Mouse (Mus musculus) stomach, embryonic 16.5 days (tissue): Measurements from ENCODE around the gene S100a8. TPM values are rescaled to one million over a fixed set of nuclear protein-coding genes. Genes with fewer than 3 reads are reported as not detected.

Experiments
- ATAC-seq: fragments of 200-750 bp; cut with Nextera tagmentation; 2 replicates; pipeline ENCODE4 v1.8.0; 2017; ENCODE audit warnings: moderate number of reproducible peaks, moderate TSS enrichment; ENCODE audit not compliant: insufficient read depth, low FRiP score
- H3K27ac ChIP-seq: fragments of 300-500 bp; sonication (generic); 2 replicates; pipeline ENCODE4 v1.5.1; 2014; ENCODE audit warnings: low read length
- H3K27me3 ChIP-seq: fragments of 300-500 bp; sonication (generic); 2 replicates; pipeline ENCODE4 v1.6.1; 2014; ENCODE audit warnings: low read length, control low read depth, mixed read lengths; ENCODE audit not compliant: control insufficient read depth, insufficient read depth
- H3K36me3 ChIP-seq: fragments of 300-500 bp; sonication (generic); 2 replicates; pipeline ENCODE4 v1.6.1; 2014; ENCODE audit warnings: low read length; ENCODE audit not compliant: control insufficient read depth, insufficient read depth
- H3K4me1 ChIP-seq: fragments of 300-500 bp; sonication (generic); 2 replicates; pipeline ENCODE4 v1.6.1; 2014; ENCODE audit warnings: low read length, control low read depth, mixed read lengths; ENCODE audit not compliant: control insufficient read depth, insufficient read depth
- H3K4me2 ChIP-seq: fragments of 300-500 bp; sonication (generic); 2 replicates; pipeline ENCODE4 v1.6.1; 2014; ENCODE audit warnings: low read depth, low read length, mixed read lengths
- H3K4me3 ChIP-seq: fragments of 300-500 bp; sonication (generic); replicated peaks from 2 replicates; pipeline ENCODE4 v1.5.1; 2014; ENCODE audit warnings: mild to moderate bottlenecking, low read length
- H3K9ac ChIP-seq: fragments of 300-500 bp; sonication (generic); 2 replicates; pipeline ENCODE4 v1.6.1; 2014; ENCODE audit warnings: low read length
- H3K9me3 ChIP-seq: fragments of 300-500 bp; sonication (generic); replicated peaks from 2 replicates; pipeline ENCODE4 v1.6.1; 2016; ENCODE audit warnings: low read length, control low read depth; ENCODE audit not compliant: control insufficient read depth
- WGBS: fragments of 180-500 bp; shearing (Covaris S2); extraction: QIAGEN DNeasy Blood & Tissue Kit; methylation state at CpG from one replicate; pipeline ENCODE4 v1.1.7; 2014; 5-methylcytosine and 5-hydroxymethylcytosine counted together
- polyA plus RNA-seq: library from polyadenylated mRNA; unstranded; fragments of >200 nt; fragmentation: Nextera tagmentation; extraction: Ambion mirVana; gene quantifications from 2 replicates; pipeline ENCODE4 v1.2.1, GENCODE M21; 2015

The S100a8 gene
- 235 and 367 TPM in 2 replicates for polyA plus RNA-seq

DNA sequence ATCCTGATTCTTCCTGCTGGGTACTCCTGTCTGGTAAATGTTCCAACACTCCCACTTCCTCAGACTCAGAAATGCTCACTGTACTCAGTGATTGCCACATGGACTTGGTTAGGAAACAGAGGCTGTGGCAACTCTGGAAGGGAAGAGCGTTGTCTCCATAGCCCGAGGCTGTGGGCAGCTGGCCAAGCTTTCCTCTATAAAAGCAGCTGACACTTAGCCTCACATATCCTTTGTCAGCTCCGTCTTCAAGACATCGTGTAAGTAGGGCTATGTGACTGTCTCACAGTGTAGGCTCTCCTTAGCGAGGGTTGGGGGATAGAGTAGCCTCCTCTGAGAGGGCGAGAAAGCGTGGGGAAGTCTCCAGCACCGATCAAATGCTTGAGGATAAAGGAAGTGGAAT, at the start of gene S100a8:
Gene S100a8, plus strand, starts transcription at position 133 of the 400 bp plus-strand sequence.
- no peak for ATAC-seq
- Histone ChIP-seq H3K4me1 (no peaks in the 10 kb centered on the region), H3K27ac (no peak within 1 kb of the TSS), H3K4me3 (no peak within 1 kb of the TSS), H3K4me2 (no peak within 1 kb of the TSS), H3K27me3 (no peaks in the 10 kb centered on the region), H3K9ac (no peak within 1 kb of the TSS), H3K9me3 (no peaks in the 10 kb centered on the region), H3K36me3 (no peaks in the 10 kb centered on the region)
- WGBS = 60% methylated on average over 8 of the region's 8 CpGs

DNA sequence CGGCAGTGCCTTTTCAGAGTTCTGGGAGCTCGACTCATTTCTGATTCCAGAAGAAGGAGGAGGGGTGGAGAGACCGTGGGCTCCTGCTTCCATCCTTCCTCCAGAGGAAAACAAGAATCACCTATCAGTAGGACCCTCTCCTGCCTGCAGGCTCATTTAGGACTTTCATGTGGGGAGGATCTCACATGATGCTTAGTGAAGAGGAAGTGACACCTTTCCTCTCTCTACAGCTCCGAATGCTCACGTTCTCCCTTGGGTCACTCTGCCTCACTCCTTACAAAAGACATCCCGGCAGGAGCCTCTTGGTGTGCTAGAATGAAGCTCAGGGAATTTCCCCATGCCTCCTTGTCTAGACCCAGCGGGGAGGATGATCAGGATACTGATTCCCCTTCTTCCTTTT, 47.2 kb upstream of the S100a8 start:
- ATAC-seq = no peak
- Histone ChIP-seq H3K9me3 (0 out of 2 replicates have a peak, but pooled peaks cover 3% of the 10 kb centered on the region), H3K4me1 (peaks cover 22% of the 10 kb centered on the region), H3K36me3 (no peaks in the 10 kb centered on the region), H3K4me3 (no peak overlapping the region), H3K27ac (no peak overlapping the region), H3K27me3 (no peaks in the 10 kb centered on the region), H3K9ac (no peak overlapping the region), H3K4me2 (no peak overlapping the region)
- WGBS = 38% methylated on average over 7 of the region's 7 CpGs

- 12% methylated on average over 2 of the region's 2 CpGs for WGBS
- H3K27ac ChIP-seq = peak overlapping the region; percentile 75
Observed at GRCm38 (mm10) chr3:90623435-90624071, 45.2 kb upstream of the S100a8 start.

GRCm38 (mm10) chr3:90625496-90625895, 43.3 kb upstream of the S100a8 start:
- 70% methylated on average over 5 of the region's 5 CpGs for WGBS
- Histone ChIP-seq H3K36me3 (no peaks in the 10 kb centered on the region), H3K27me3 (no peaks in the 10 kb centered on the region), H3K9ac (no peak overlapping the region), H3K4me1 (peaks cover 22% of the 10 kb centered on the region), H3K9me3 (no peaks in the 10 kb centered on the region), H3K4me3 (no peak overlapping the region), H3K27ac (peak overlapping the region; percentile 95), H3K4me2 (no peak overlapping the region)
- no peak for ATAC-seq

More at GRCm38 (mm10) chr3:90623435-90624071, 45.2 kb upstream of the S100a8 start:
- Histone ChIP-seq H3K27me3 (no peaks in the 10 kb centered on the region), H3K4me1 (peaks cover 22% of the 10 kb centered on the region), H3K4me3 (no peak overlapping the region), H3K9me3 (no peaks in the 10 kb centered on the region), H3K9ac (peak overlapping the region; percentile 25; the same call in 1 of the 2 replicates), H3K4me2 (no peak overlapping the region), H3K36me3 (no peaks in the 10 kb centered on the region)
- ATAC-seq = peak; percentile 23; the same call in 1 of the 2 replicates

GRCm38 (mm10) chr3:90626266-90627021, 42.3 kb upstream of the S100a8 start:
- ATAC-seq = peak; percentile 71
- peak overlapping the region; percentile 7; the same call in 1 of the 2 replicates for H3K4me2 ChIP-seq
- peak overlapping the region; percentile 95 for H3K27ac ChIP-seq
- H3K27me3 ChIP-seq = no peaks in the 10 kb centered on the region
- 39% methylated on average over 9 of the region's 9 CpGs for WGBS
- H3K36me3 ChIP-seq = no peaks in the 10 kb centered on the region
- peaks cover 22% of the 10 kb centered on the region for H3K4me1 ChIP-seq
- no peaks in the 10 kb centered on the region for H3K9me3 ChIP-seq
- H3K4me3 ChIP-seq = peak overlapping the region; percentile 2; the same call in 1 of the 2 replicates
- peak overlapping the region; percentile 23; the same call in 1 of the 2 replicates for H3K9ac ChIP-seq

DNA sequence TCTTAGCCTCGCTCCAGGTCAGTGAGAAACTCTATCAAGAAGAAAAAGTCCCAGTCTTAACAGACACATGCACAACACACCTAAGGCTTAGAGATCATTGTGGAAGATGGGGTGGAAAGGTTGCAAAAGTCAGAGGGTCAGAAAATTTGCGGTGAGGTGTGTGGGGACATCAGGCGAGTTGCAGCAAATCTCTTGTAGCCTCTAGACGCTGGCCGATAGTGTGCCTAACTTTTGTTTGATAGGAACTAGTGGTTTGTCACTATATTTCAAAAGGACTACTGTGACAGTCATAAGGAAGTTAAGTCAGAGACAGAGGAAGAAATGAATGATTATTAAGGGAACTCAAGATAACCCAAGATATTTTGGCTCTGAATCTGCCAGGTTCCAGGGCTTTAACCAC, 41.4 kb upstream of the S100a8 start:
- Histone ChIP-seq H3K27ac (peak overlapping the region; percentile 94), H3K9me3 (no peaks in the 10 kb centered on the region), H3K9ac (peak overlapping the region; percentile 44; the same call in 1 of the 2 replicates), H3K27me3 (no peaks in the 10 kb centered on the region), H3K36me3 (no peaks in the 10 kb centered on the region), H3K4me1 (peaks cover 22% of the 10 kb centered on the region), H3K4me2 (peak overlapping the region; percentile 7; the same call in 1 of the 2 replicates), H3K4me3 (no peak overlapping the region)
- no peak for ATAC-seq
- WGBS = 80% methylated on average over 5 of the region's 5 CpGs

GRCm38 (mm10) chr3:90627807-90628206, 41.0 kb upstream of the S100a8 start:
- 59% methylated on average over 4 of the region's 4 CpGs for WGBS
- H3K9ac ChIP-seq = no peak overlapping the region
- H3K4me3 ChIP-seq = no peak overlapping the region
- H3K4me1 ChIP-seq = peaks cover 22% of the 10 kb centered on the region
- no peak overlapping the region for H3K4me2 ChIP-seq
- H3K27me3 ChIP-seq = no peaks in the 10 kb centered on the region
- no peaks in the 10 kb centered on the region for H3K36me3 ChIP-seq
- H3K27ac ChIP-seq = 0 out of 2 replicates have a peak overlapping the region, but pooled peaks have one; percentile 94
- no peak for ATAC-seq
- H3K9me3 ChIP-seq = no peaks in the 10 kb centered on the region

- Histone ChIP-seq H3K4me2 (no peak overlapping the region), H3K9ac (no peak overlapping the region), H3K36me3 (no peaks in the 10 kb centered on the region), H3K9me3 (no peaks in the 10 kb centered on the region), H3K4me1 (peaks cover 8% of the 10 kb centered on the region), H3K27ac (peak overlapping the region; percentile 30; the same call in 1 of the 2 replicates), H3K27me3 (no peaks in the 10 kb centered on the region), H3K4me3 (no peak overlapping the region)
- WGBS = 72% methylated on average over 2 of the region's 2 CpGs
- ATAC-seq = peak; percentile 38
Observed at GRCm38 (mm10) chr3:90629298-90629697, 39.5 kb upstream of the S100a8 start.

DNA sequence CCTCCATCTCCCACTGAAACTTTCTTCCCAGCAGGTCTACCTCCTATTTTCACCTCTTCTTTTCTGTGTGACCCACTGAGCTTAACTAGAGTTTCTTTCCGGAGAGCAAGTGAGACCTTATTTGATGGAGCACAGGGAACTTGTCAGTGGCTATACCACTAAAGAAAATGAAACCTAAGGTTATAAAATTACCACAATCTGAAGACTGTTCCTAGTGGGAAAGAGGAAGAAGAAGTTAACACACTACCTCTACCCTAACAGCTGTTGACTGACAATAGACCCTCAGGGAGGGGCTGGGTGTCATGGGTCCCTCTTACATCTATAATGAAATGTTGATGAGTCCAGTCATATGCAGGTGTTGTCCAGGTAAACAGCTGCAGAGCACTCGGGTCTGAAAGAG, 36.8 kb upstream of the S100a8 start:
- Histone ChIP-seq H3K9ac (no peak overlapping the region), H3K27ac (no peak overlapping the region), H3K27me3 (no peaks in the 10 kb centered on the region), H3K9me3 (no peaks in the 10 kb centered on the region), H3K4me2 (no peak overlapping the region), H3K4me1 (no peaks in the 10 kb centered on the region; the same call in 1 of the 2 replicates), H3K4me3 (no peak overlapping the region), H3K36me3 (no peaks in the 10 kb centered on the region)
- ATAC-seq = no peak
- WGBS = 78% methylated on average over 2 of the region's 2 CpGs
